Mouse (Mus musculus): ENCODE measurements around the gene Stk32c.

DNA sequence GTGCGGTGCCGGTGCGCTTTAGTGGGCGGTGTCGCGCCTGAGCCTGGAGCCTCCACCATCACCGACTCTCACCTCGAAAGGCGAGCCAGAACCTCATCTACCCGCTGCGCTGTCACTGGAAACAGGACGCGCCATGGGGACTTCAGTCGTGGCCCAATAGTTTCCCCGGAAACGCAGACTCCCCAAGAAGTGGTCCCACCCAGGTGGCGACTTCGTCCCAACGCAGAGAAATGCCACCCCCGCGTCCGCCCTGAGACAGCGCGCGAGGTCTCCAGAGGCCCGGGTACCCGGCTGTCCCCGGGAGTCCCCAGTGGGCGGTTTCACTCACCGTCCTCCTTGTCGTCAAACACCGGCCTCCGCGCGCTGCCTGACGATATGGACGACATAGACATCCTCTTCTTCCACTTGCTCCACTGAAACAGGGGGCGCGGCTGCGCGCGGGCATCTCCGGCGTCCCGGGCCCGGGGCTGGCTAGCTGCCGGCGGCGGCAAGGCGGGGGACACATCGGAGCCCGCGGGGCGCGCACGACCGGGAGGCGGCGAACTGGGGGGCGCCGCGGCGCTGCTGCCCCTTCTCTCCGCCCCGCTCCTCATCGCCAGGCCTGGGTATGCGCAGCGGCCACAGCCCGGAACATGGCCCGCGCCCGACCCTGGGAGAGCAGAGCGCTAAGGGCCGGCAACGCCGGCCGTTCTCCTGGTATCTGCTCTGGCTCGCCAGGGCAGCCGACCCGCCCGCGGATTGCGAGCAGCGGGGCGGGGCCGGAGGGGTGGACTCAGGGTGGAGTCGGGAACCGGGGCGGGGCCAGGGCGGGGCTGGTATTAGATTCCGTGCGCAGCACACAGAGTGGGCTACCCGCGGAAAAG lies 25.1 kb downstream of the Stk32c start:
- TF ChIP-seq CTCF (IDR thresholded peaks at IDR 0.05; ENCODE audit: low read depth) (no peak), EP300 (optimal IDR thresholded peaks at IDR 0.05) (no peak)
